Mouse (Mus musculus) hindbrain, embryonic 14.5 days (tissue): ENCODE results near the gene Cds2. TPM values are rescaled to one million over a fixed set of nuclear protein-coding genes. Genes with fewer than 3 reads are reported as not detected.
"Not testable (repeated sequence)": the region's sequence is repeated elsewhere in the genome, so short reads cannot be mapped to it uniquely, and the experiment has no call there.

Source experiments
- ATAC-seq: fragments of 200-750 bp; cut with Nextera tagmentation; 2 replicates; pipeline ENCODE4 v1.8.0; 2017; ENCODE audit warnings: moderate number of reproducible peaks, mild to moderate bottlenecking, moderate TSS enrichment, moderate library complexity; ENCODE audit not compliant: low FRiP score
- DNase-seq: peaks from one replicate; pipeline ENCODE4 v3.0.0-alpha.2; 2015; ENCODE audit warnings: low spot score
- H3K27ac ChIP-seq: fragments of 300-500 bp; sonication (generic); 2 replicates; pipeline ENCODE4 v1.5.1; 2014; ENCODE audit warnings: mild to moderate bottlenecking, moderate library complexity
- H3K27me3 ChIP-seq: fragments of 300-500 bp; sonication (generic); 2 replicates; pipeline ENCODE4 v1.6.1; 2014; ENCODE audit warnings: mild to moderate bottlenecking, low read length, mixed read lengths; ENCODE audit not compliant: control insufficient read depth, insufficient read depth
- H3K36me3 ChIP-seq: fragments of 300-500 bp; sonication (generic); replicated peaks from 2 replicates; pipeline ENCODE4 v1.6.1; 2014; ENCODE audit not compliant: control insufficient read depth, insufficient read depth
- H3K4me1 ChIP-seq: fragments of 300-500 bp; sonication (generic); replicated peaks from 2 replicates; pipeline ENCODE4 v1.6.1; 2014; ENCODE audit warnings: antibody characterized with exemption, low read length, mixed read lengths; ENCODE audit not compliant: control insufficient read depth, insufficient read depth
- H3K4me2 ChIP-seq: fragments of 300-500 bp; sonication (generic); replicated peaks from 2 replicates; pipeline ENCODE4 v1.6.1; 2014; ENCODE audit warnings: mild to moderate bottlenecking, moderate library complexity
- H3K4me3 ChIP-seq: fragments of 300-500 bp; sonication (generic); replicated peaks from 2 replicates; pipeline ENCODE4 v1.5.1; 2014; ENCODE audit warnings: mild to moderate bottlenecking, low read length
- H3K9ac ChIP-seq: fragments of 300-500 bp; sonication (generic); 2 replicates; pipeline ENCODE4 v1.6.1; 2014
- H3K9me3 ChIP-seq: fragments of 300-500 bp; sonication (generic); 2 replicates; pipeline ENCODE4 v1.6.1; 2016; ENCODE audit warnings: low read length; ENCODE audit not compliant: control insufficient read depth
- WGBS: fragments of 180-500 bp; shearing (Covaris S2); extraction: QIAGEN DNeasy Blood & Tissue Kit; methylation state at CpG from one replicate; pipeline ENCODE4 v1.1.7; 2014; 5-methylcytosine and 5-hydroxymethylcytosine counted together
- polyA plus RNA-seq: library from polyadenylated mRNA; unstranded; fragments of >200 nt; fragmentation: Nextera tagmentation; extraction: Ambion mirVana; gene quantifications from 2 replicates; pipeline ENCODE4 v1.2.1, GENCODE M21; 2014

Gene Cds2
- 57.2 and 59.9 TPM in 2 replicates for polyA plus RNA-seq

- Histone ChIP-seq H3K27me3 (no peaks in the 10 kb centered on the region), H3K4me3 (peak within 1 kb of the TSS; percentile 93), H3K36me3 (no peaks in the 10 kb centered on the region), H3K27ac (peak within 1 kb of the TSS; percentile 88), H3K9ac (peak within 1 kb of the TSS; percentile 94), H3K4me2 (peak within 1 kb of the TSS; percentile 77), H3K4me1 (peaks cover 15% of the 10 kb centered on the region), H3K9me3 (no peaks in the 10 kb centered on the region)
- ATAC-seq (peak; percentile 99), DNase-seq (peak; percentile 98)
- WGBS: under 1% methylated on average over 43 of the region's 49 CpGs
Observed at GRCm38 (mm10) chr2:132262879-132263398, at the start of gene Cds2. Gene Cds2, plus strand, starts transcription at chr2:132263148.

GRCm38 (mm10) chr2:132221611-132222073, 41.3 kb upstream of the Cds2 start:
- no peak overlapping the region for H3K4me3 ChIP-seq
- WGBS: 77% methylated on average over 11 of the region's 11 CpGs
- H3K27ac ChIP-seq: no peak overlapping the region
- no peaks in the 10 kb centered on the region for H3K4me1 ChIP-seq
- DNase-seq: no peak
- H3K36me3 ChIP-seq: no peaks in the 10 kb centered on the region
- no peak overlapping the region for H3K4me2 ChIP-seq
- H3K9me3 ChIP-seq: no peaks in the 10 kb centered on the region
- no peak overlapping the region for H3K9ac ChIP-seq
- no peaks in the 10 kb centered on the region for H3K27me3 ChIP-seq
- ATAC-seq: no peak

DNA sequence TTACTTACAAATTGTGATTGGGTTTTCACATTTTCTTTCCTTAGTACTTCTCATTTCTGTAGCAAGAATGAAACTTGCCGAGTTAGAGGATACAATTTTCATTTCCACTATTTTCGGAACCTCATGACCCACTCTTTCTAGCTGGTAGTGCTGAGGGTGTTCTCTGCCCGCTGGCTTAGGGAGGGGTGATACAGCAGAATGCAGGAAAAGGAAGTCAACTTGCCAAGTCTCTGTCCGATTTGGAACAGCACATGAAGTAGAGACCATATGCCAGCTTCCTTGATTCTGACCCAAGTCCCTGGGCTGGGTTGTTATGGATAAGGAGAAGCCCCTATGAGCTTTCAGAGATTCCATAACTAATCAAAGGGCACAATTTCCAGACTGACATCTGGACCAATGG, 38.6 kb upstream of the Cds2 start:
- no peaks in the 10 kb centered on the region for H3K27me3 ChIP-seq
- no peak for ATAC-seq

GRCm38 (mm10) chr2:132232413-132232945, 30.5 kb upstream of the Cds2 start:
- H3K4me2 ChIP-seq: no peak overlapping the region
- no peaks in the 10 kb centered on the region for H3K9me3 ChIP-seq
- WGBS: 72% methylated on average over 3 of the region's 3 CpGs
- no peak overlapping the region for H3K4me3 ChIP-seq
- DNase-seq (no peak), ATAC-seq (no peak)
- no peaks in the 10 kb centered on the region for H3K4me1 ChIP-seq
- H3K9ac ChIP-seq: no peak overlapping the region
- no peaks in the 10 kb centered on the region for H3K27me3 ChIP-seq
- no peaks in the 10 kb centered on the region for H3K36me3 ChIP-seq
- no peak overlapping the region for H3K27ac ChIP-seq

More for the DNA sequence above, 38.6 kb upstream of the Cds2 start:
- no peak overlapping the region for H3K4me3 ChIP-seq
- H3K4me1 ChIP-seq: no peaks in the 10 kb centered on the region
- no peak overlapping the region for H3K4me2 ChIP-seq
- no peak overlapping the region for H3K27ac ChIP-seq
- no peaks in the 10 kb centered on the region for H3K9me3 ChIP-seq
- no peak for DNase-seq
- 93% methylated on average over 4 of the region's 4 CpGs for WGBS
- no peaks in the 10 kb centered on the region for H3K36me3 ChIP-seq
- no peak overlapping the region for H3K9ac ChIP-seq

DNA sequence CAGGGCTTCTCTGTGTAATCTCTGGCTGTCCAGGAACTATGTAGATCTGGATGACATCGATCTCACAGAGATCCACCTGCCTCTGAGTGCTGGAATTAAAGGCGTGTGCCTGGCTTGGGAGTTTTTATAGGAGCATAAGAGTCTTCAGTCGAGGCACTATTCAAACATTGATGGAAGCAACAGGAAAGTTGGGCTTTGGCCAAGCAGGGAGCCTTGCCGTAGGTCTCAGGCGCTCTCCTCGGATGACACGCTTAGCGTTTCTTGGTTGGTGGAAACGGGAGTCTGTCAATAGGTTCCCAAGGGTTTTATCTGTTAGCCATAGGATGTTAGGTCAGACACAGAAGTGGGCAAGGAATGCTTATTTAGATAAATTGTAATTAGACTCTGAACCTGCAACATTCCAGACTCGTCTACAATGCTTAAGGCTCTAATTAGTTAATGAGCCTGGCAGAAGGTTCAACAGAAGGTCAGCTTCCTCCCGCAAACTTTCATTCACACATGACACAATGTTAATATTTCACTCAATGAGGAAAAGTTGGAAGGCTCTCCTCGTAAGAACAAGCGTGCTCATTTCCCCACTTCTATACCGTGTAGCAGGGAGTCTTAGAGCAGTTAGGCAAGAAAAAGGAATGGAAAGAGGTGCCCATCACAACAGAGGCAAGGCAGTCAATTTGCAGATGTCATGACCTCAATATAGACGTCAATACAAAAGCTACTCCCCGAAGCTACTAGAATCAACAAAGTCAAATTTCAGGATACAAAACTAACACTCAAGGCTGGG, 28.8 kb upstream of the Cds2 start:
- Histone ChIP-seq H3K9me3 (no peaks in the 10 kb centered on the region), H3K36me3 (no peaks in the 10 kb centered on the region), H3K4me2 (no peak overlapping the region), H3K27me3 (no peaks in the 10 kb centered on the region), H3K27ac (no peak overlapping the region), H3K9ac (no peak overlapping the region), H3K4me3 (no peak overlapping the region), H3K4me1 (no peaks in the 10 kb centered on the region)
- 73% methylated on average over 16 of the region's 16 CpGs for WGBS
- ATAC-seq: no peak
- no peak for DNase-seq

GRCm38 (mm10) chr2:132235291-132235690, 27.7 kb upstream of the Cds2 start:
- H3K9ac ChIP-seq: no peak overlapping the region
- H3K27ac ChIP-seq: no peak overlapping the region
- ATAC-seq (no peak), DNase-seq (no peak)
- no peaks in the 10 kb centered on the region for H3K36me3 ChIP-seq
- no peaks in the 10 kb centered on the region for H3K4me1 ChIP-seq
- no peaks in the 10 kb centered on the region for H3K27me3 ChIP-seq
- H3K4me2 ChIP-seq: no peak overlapping the region
- 54% methylated on average over 2 of the region's 2 CpGs for WGBS
- no peak overlapping the region for H3K4me3 ChIP-seq
- H3K9me3 ChIP-seq: no peaks in the 10 kb centered on the region

DNA sequence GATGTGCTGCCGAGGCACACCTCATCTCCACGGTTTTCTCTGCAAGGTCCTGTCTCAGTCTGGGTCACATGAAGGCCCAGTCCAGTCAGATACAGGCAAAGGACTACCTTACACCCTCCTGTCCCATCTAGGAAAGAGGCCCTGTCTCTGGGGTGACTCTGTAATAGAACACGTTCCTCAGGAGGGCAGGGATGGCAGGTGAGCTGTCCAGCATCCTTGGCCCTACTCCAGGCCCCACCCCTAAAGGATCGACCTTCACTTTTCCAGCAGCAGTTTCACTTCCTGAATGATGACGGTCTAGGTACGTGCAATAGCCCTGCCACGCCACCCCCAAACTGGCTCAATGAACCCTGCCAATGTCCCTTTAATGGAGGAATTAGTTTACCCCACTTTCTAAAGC, 27.0 kb upstream of the Cds2 start:
- H3K4me3 ChIP-seq: no peak overlapping the region
- no peak overlapping the region for H3K4me2 ChIP-seq
- H3K9me3 ChIP-seq: no peaks in the 10 kb centered on the region
- H3K27me3 ChIP-seq: no peaks in the 10 kb centered on the region
- no peak for DNase-seq
- no peak overlapping the region for H3K9ac ChIP-seq
- no peak for ATAC-seq
- H3K36me3 ChIP-seq: 0 out of 2 replicates have a peak, but pooled peaks cover 3% of the 10 kb centered on the region
- no peak overlapping the region for H3K27ac ChIP-seq
- 80% methylated on average over 7 of the region's 7 CpGs for WGBS
- H3K4me1 ChIP-seq: no peaks in the 10 kb centered on the region

GRCm38 (mm10) chr2:132239434-132239833, 23.5 kb upstream of the Cds2 start:
- H3K4me3 ChIP-seq, H3K27me3 ChIP-seq, H3K4me1 ChIP-seq, H3K9me3 ChIP-seq, ATAC-seq, DNase-seq, H3K9ac ChIP-seq, H3K4me2 ChIP-seq, H3K27ac ChIP-seq: not testable (repeated sequence)
- 92% methylated on average over 3 of the region's 3 CpGs for WGBS
- H3K36me3 ChIP-seq: peaks cover 27% of the 10 kb centered on the region

- DNase-seq (peak; percentile 76), ATAC-seq (peak; percentile 71; the same call in 1 of the 2 replicates)
- H3K4me1 ChIP-seq, H3K27ac ChIP-seq, H3K9me3 ChIP-seq, H3K9ac ChIP-seq, H3K4me3 ChIP-seq, H3K27me3 ChIP-seq, H3K4me2 ChIP-seq: not testable (repeated sequence)
- 25% methylated on average over 7 of the region's 10 CpGs for WGBS
- H3K36me3 ChIP-seq: peaks cover 31% of the 10 kb centered on the region
Observed at GRCm38 (mm10) chr2:132240457-132240856, 22.5 kb upstream of the Cds2 start.
